Mouse (Mus musculus) megakaryocyte, embryonic 14.5 days (primary cell): ENCODE measurements around the gene Ccdc34.

ENCODE experiments used
- FLI1 ChIP-seq: IDR thresholded peaks from 2 replicates; pipeline ENCODE4 v1.6.1; 2012; ENCODE audit warnings: low read length, inconsistent platforms, mixed read lengths
- GATA1 ChIP-seq: IDR thresholded peaks from 3 replicates; pipeline ENCODE4 v1.6.1; 2012; ENCODE audit warnings: mixed read lengths, low read length, inconsistent platforms, borderline replicate concordance

DNA sequence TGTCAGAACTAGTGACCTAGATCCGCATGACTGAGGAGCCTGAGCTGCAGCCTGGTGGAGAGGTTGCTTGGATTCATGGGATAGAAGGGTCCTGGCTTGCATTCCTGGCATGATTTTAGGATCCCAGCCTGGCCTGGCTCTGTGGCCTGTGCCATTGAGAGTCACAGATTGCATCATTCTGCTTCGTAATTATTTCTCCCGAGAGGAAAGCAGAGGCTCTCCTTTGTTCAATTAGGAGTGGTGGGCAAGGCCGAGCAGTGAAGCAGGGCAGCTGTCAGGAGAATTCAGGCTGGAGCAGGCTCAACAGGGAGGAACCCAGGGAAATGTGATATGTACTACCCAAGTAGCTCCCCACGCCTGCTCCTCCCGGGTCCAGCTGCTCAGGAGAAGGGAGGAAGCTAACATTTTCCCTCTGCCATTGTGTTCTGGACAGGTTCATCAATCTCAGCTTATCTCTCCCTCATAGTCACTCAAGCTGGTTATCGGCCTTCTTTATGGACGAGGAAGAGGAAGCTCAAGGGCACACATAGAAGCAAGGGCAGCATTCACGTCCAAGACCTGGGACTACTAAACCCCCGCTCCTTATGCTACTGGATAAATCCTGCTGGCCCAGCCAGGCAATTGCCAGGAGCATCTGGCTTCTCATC is 162.2 kb downstream of the Ccdc34 start:
- TF ChIP-seq FLI1 (no peak), GATA1 (no peak)
